Mouse (Mus musculus): ENCODE measurements around the gene Cacna1i. TPM values are rescaled to one million over a fixed set of nuclear protein-coding genes. Genes with fewer than 3 reads are reported as not detected.

Cacna1i gene
- polyA plus RNA-seq, 1 experiment from 2014 or later, result 1.0 TPM

DNA sequence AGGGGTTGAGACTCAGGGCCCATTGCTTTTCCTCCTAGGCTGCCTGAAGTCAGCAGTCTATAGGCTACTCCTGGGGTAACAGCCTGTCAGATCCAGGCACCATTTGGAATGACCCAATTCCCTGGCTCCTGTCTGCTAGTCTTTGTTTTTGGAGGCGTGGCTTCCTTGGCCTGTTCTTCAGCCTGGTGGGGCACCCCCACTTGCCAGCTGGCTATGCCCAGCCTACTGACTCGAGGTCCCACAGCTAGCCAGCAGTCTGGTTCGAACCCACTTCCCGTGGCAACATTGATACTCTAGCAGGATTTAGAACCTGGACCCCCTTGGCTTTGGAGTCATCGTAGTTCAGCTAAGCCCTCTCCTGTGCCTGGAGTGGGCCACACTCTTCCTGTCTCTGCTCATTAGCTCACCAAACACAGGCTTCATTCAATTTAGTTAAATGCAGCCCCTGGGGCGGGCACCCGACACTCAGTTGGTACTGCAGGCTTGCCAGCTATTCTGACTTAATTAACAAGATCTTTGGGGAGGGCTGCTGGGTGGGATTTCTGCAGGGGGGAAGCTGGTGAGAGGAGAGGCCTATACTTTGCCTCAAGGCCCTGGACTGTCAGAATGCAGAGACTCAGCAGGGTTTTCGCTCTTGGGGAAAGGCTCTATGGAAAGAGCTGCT, 75.6 kb downstream of the Cacna1i start:
- Histone ChIP-seq H3K4me3 (ENCODE audit: low read depth, low read length) (no peak overlapping the region), H3K4me1 (ENCODE audit: control insufficient read depth, insufficient read depth, low read length) (peaks cover 8% of the 10 kb centered on the region), H3K36me3 (ENCODE audit: control insufficient read depth, insufficient read depth, low read length) (no peaks in the 10 kb centered on the region), H3K9me3 (replicated peaks; ENCODE audit: control insufficient read depth, low read length, poor library complexity, severe bottlenecking) (no peaks in the 10 kb centered on the region), H3K9ac (ENCODE audit: low read depth, low read length) (no peak overlapping the region), H3K27ac (ENCODE audit: low read length) (no peak overlapping the region), H3K4me2 (ENCODE audit: low read length) (no peak overlapping the region), H3K27me3 (ENCODE audit: control insufficient read depth, insufficient read depth, low read depth, low read length) (no peaks in the 10 kb centered on the region)
- WGBS, result 59% methylated on average over 8 of the region's 8 CpGs
- 0 out of 2 replicates have a peak, but pooled peaks have one; percentile 22 for ATAC-seq

GRCm38 (mm10) chr15:80363821-80364715, 77.0 kb downstream of the Cacna1i start:
- H3K4me3 ChIP-seq (ENCODE audit: low read depth, low read length), result no peak overlapping the region
- H3K4me1 ChIP-seq (ENCODE audit: control insufficient read depth, insufficient read depth, low read length), result peaks cover 8% of the 10 kb centered on the region
- no peaks in the 10 kb centered on the region for H3K9me3 ChIP-seq (replicated peaks; ENCODE audit: control insufficient read depth, low read length, poor library complexity, severe bottlenecking)
- ATAC-seq, result no peak
- H3K27me3 ChIP-seq (ENCODE audit: control insufficient read depth, insufficient read depth, low read depth, low read length), result no peaks in the 10 kb centered on the region
- WGBS, result 74% methylated on average over 13 of the region's 13 CpGs
- H3K9ac ChIP-seq (ENCODE audit: low read depth, low read length), result no peak overlapping the region
- H3K27ac ChIP-seq (ENCODE audit: low read length), result no peak overlapping the region
- no peak overlapping the region for H3K4me2 ChIP-seq (ENCODE audit: low read length)
- no peaks in the 10 kb centered on the region for H3K36me3 ChIP-seq (ENCODE audit: control insufficient read depth, insufficient read depth, low read length)

GRCm38 (mm10) chr15:80366899-80367298, 79.9 kb downstream of the Cacna1i start:
- Histone ChIP-seq H3K27me3 (ENCODE audit: control insufficient read depth, insufficient read depth, low read depth, low read length) (no peaks in the 10 kb centered on the region), H3K36me3 (ENCODE audit: control insufficient read depth, insufficient read depth, low read length) (no peaks in the 10 kb centered on the region; the same call in 1 of the 2 replicates), H3K9me3 (replicated peaks; ENCODE audit: control insufficient read depth, low read length, poor library complexity, severe bottlenecking) (no peaks in the 10 kb centered on the region), H3K4me2 (ENCODE audit: low read length) (no peak overlapping the region), H3K9ac (ENCODE audit: low read depth, low read length) (no peak overlapping the region), H3K4me3 (ENCODE audit: low read depth, low read length) (no peak overlapping the region), H3K27ac (ENCODE audit: low read length) (no peak overlapping the region), H3K4me1 (ENCODE audit: control insufficient read depth, insufficient read depth, low read length) (peaks cover 8% of the 10 kb centered on the region)
- 26% methylated on average over 16 of the region's 16 CpGs for WGBS
- ATAC-seq, result 0 out of 2 replicates have a peak, but pooled peaks have one; percentile 19

DNA sequence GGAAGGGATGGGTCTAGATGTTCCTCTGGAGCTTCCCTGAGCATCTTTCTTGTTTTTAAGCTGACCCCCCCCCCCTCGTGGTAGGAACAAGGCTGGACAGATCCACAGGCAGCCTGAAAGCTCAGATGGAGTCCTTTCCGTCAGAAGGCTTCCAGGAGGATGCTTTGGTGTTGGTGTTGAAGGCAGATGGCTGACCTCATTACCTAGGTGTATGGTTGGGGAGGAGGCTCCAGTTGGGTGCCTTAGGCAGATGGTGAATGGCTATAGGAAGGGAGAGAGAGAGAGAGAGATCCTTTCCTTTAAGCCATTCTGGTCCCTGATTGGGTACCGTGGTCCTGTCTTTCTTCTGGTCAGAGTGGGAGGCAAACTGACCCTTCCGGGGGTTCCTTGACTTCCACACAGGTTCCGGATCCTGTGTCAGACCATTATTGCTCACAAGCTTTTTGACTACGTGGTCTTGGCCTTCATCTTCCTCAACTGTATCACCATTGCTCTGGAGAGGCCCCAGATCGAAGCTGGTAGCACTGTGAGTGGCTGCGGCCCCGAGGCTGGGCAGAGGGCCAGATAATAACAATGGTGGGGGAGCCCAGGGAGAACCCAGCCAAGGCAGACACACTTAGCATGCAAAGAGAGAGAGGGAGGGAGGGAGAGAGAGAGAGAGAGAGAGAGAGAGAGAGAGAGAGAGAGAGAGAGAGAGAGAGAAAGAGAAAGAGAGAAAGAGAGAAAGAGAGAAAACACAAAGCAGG, 86.4 kb downstream of the Cacna1i start:
- Histone ChIP-seq H3K27ac (ENCODE audit: low read length) (no peak overlapping the region), H3K4me3 (ENCODE audit: low read depth, low read length) (no peak overlapping the region), H3K9ac (ENCODE audit: low read depth, low read length) (no peak overlapping the region), H3K4me2 (ENCODE audit: low read length) (no peak overlapping the region), H3K4me1 (ENCODE audit: control insufficient read depth, insufficient read depth, low read length) (no peaks in the 10 kb centered on the region), H3K9me3 (replicated peaks; ENCODE audit: control insufficient read depth, low read length, poor library complexity, severe bottlenecking) (no peaks in the 10 kb centered on the region), H3K36me3 (ENCODE audit: control insufficient read depth, insufficient read depth, low read length) (peaks cover 6% of the 10 kb centered on the region; the same call in 1 of the 2 replicates), H3K27me3 (ENCODE audit: control insufficient read depth, insufficient read depth, low read depth, low read length) (no peaks in the 10 kb centered on the region)
- 67% methylated on average over 9 of the region's 9 CpGs for WGBS
- ATAC-seq, result no peak

DNA sequence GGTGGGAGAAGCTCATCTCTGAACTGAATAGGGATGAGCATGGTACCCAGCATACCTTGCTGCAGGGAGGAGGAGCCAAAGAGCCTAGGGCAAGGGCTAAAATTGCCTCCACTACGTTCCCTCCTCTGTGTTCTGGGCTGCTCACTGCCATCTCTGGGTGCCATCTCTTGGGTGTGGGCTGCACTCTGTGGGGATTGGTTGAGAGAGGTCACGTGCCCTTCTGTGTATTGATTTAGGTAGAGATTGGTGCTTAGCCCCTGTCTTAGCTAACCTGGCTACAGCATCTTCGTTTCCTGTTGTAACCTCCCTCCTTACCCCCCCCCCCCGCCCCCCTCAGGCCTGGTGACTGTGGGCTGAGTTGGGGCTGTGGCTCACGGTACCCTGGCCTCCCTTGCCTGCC, 87.8 kb downstream of the Cacna1i start:
- WGBS, result 70% methylated on average over 5 of the region's 5 CpGs
- Histone ChIP-seq H3K27me3 (ENCODE audit: control insufficient read depth, insufficient read depth, low read depth, low read length) (no peaks in the 10 kb centered on the region), H3K9me3 (replicated peaks; ENCODE audit: control insufficient read depth, low read length, poor library complexity, severe bottlenecking) (no peaks in the 10 kb centered on the region), H3K4me2 (ENCODE audit: low read length) (no peak overlapping the region), H3K4me1 (ENCODE audit: control insufficient read depth, insufficient read depth, low read length) (no peaks in the 10 kb centered on the region), H3K27ac (ENCODE audit: low read length) (no peak overlapping the region), H3K36me3 (ENCODE audit: control insufficient read depth, insufficient read depth, low read length) (peaks cover 6% of the 10 kb centered on the region; the same call in 1 of the 2 replicates), H3K4me3 (ENCODE audit: low read depth, low read length) (no peak overlapping the region), H3K9ac (ENCODE audit: low read depth, low read length) (no peak overlapping the region)
- ATAC-seq, result no peak

DNA sequence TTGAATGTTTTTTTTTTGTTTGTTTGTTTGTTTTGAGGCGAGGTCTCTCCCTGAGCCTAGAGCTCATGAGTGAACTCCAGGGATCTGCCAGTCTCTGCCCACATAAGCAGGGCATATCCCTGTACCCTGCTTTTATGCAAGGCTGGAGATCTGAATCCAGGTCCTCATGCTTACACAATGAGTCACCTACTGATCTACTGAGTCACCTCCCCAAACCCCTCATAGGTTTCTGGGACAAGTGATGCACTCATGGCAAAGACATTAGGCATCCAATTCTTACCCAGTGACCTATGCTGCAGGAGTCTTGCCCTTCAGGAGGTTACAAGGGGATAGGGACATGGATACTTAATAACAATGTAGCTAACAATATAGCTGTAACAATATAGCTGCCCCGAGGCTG, 100.1 kb downstream of the Cacna1i start:
- Histone ChIP-seq H3K27me3 (ENCODE audit: control insufficient read depth, insufficient read depth, low read depth, low read length) (no peaks in the 10 kb centered on the region), H3K4me1 (ENCODE audit: control insufficient read depth, insufficient read depth, low read length) (no peaks in the 10 kb centered on the region)
- ATAC-seq, result no peak

DNA sequence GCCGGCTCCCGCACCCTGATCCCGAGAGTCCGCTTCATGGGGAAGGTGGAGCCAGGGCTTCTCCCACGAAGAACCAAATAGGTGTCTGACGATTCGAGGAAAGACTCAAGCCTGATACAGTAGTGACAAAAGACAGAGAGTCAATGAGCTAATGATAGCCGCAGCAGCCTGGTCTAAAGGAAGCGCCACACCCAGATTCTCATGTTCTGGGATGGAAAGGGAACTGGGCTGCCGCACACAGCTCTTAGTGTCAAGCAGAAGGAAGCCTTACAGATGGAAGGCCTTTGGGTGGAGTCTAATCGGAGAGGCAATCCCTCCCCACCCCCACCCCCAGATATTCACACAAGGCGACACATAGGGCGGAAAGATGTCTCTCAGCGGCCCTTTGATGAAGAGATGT, 104.8 kb downstream of the Cacna1i start:
- Histone ChIP-seq H3K4me2 (ENCODE audit: low read length) (no peak overlapping the region), H3K4me1 (ENCODE audit: control insufficient read depth, insufficient read depth, low read length) (no peaks in the 10 kb centered on the region), H3K27ac (ENCODE audit: low read length) (no peak overlapping the region), H3K9me3 (replicated peaks; ENCODE audit: control insufficient read depth, low read length, poor library complexity, severe bottlenecking) (no peaks in the 10 kb centered on the region), H3K9ac (ENCODE audit: low read depth, low read length) (no peak overlapping the region), H3K36me3 (ENCODE audit: control insufficient read depth, insufficient read depth, low read length) (peaks cover 4% of the 10 kb centered on the region; the same call in 1 of the 2 replicates), H3K4me3 (ENCODE audit: low read depth, low read length) (no peak overlapping the region), H3K27me3 (ENCODE audit: control insufficient read depth, insufficient read depth, low read depth, low read length) (no peaks in the 10 kb centered on the region)
- no peak for ATAC-seq
- 90% methylated on average over 14 of the region's 14 CpGs for WGBS

More for the DNA sequence above, 100.1 kb downstream of the Cacna1i start:
- H3K9ac ChIP-seq (ENCODE audit: low read depth, low read length), result no peak overlapping the region
- H3K4me3 ChIP-seq (ENCODE audit: low read depth, low read length), result no peak overlapping the region
- H3K4me2 ChIP-seq (ENCODE audit: low read length), result no peak overlapping the region
- WGBS, result 96% methylated on average over 2 of the region's 2 CpGs
- H3K36me3 ChIP-seq (ENCODE audit: control insufficient read depth, insufficient read depth, low read length), result peaks cover 4% of the 10 kb centered on the region; the same call in 1 of the 2 replicates
- no peaks in the 10 kb centered on the region for H3K9me3 ChIP-seq (replicated peaks; ENCODE audit: control insufficient read depth, low read length, poor library complexity, severe bottlenecking)
- no peak overlapping the region for H3K27ac ChIP-seq (ENCODE audit: low read length)

- peaks cover 4% of the 10 kb centered on the region; the same call in 1 of the 2 replicates for H3K36me3 ChIP-seq (ENCODE audit: control insufficient read depth, insufficient read depth, low read length)
- H3K9ac ChIP-seq (ENCODE audit: low read depth, low read length), result no peak overlapping the region
- no peak overlapping the region for H3K27ac ChIP-seq (ENCODE audit: low read length)
- no peak overlapping the region for H3K4me3 ChIP-seq (ENCODE audit: low read depth, low read length)
- no peak for ATAC-seq
- no peaks in the 10 kb centered on the region for H3K27me3 ChIP-seq (ENCODE audit: control insufficient read depth, insufficient read depth, low read depth, low read length)
- H3K4me2 ChIP-seq (ENCODE audit: low read length), result no peak overlapping the region
- no peaks in the 10 kb centered on the region for H3K4me1 ChIP-seq (ENCODE audit: control insufficient read depth, insufficient read depth, low read length)
- 79% methylated on average over 22 of the region's 22 CpGs for WGBS
- H3K9me3 ChIP-seq (replicated peaks; ENCODE audit: control insufficient read depth, low read length, poor library complexity, severe bottlenecking), result no peaks in the 10 kb centered on the region
Observed at GRCm38 (mm10) chr15:80395035-80395434, 108.0 kb downstream of the Cacna1i start.

Measured in midbrain, embryonic 16.5 days (tissue).